Comparison of ENCODE assay signal across 21 mouse cellular contexts in the genomic region with DNA sequence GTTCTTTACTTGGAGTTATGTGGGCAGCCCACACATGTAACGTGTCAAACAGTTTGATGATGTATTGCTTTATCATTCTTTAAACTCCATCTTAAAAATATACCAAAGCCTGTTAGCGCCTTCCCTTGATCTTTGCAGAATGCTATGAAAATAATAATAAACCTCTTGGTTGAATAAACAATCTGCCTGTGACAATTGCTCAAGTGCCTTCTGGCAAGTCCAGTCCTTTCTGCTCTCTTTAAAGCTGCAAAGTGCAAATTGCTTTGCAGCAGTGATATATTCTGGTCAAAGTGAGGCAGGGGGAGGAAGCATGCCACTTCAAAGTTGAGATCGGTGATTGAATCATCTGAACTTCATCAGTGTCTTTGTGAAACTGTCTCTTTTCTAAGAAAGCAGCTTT.
A peak's percentile ranks its signal among the peaks of the same experiment; 100 is the strongest.
DNase-seq lines count a peak whose midpoint lies in the region; ATAC-seq and TF ChIP-seq lines count a peak whose summit lies in the region.
"Had no signal": no experiment of that assay in that cellular context is flagged by ENCODE, and none has a peak within 500 bp of the region (broad histone marks: within the 10 kb centered on the region; RNA-seq: fewer than 3 reads in every experiment).

No protein-coding gene starts in this region.

- no peaks in the 10 kb centered on the region for H3K9me3 ChIP-seq in kidney, postnatal 0 days (replicated peaks; ENCODE audit: low read length)
- H3K9me3 ChIP-seq in kidney, embryonic 14.5 days (ENCODE audit: control insufficient read depth, low read length), result no peaks in the 10 kb centered on the region
- H3K9me3 ChIP-seq in lung, embryonic 14.5 days (ENCODE audit: low read depth, low read length), result no peaks in the 10 kb centered on the region
- H3K9me3 ChIP-seq in lung, postnatal 0 days (ENCODE audit: low read length), result no peaks in the 10 kb centered on the region
- no peaks in the 10 kb centered on the region for H3K9me3 ChIP-seq in lung, embryonic 16.5 days (ENCODE audit: control insufficient read depth, low read length)

- no peak overlapping the region for H3K27ac ChIP-seq in kidney, postnatal 0 days
- no peak overlapping the region for H3K27ac ChIP-seq in kidney, embryonic 14.5 days (ENCODE audit: low read depth, low read length)
- no peak overlapping the region for H3K27ac ChIP-seq in lung, embryonic 14.5 days (ENCODE audit: low read depth)
- H3K27ac ChIP-seq in lung, postnatal 0 days (ENCODE audit: low read length), result no peak overlapping the region
- H3K27ac ChIP-seq in lung, embryonic 16.5 days (ENCODE audit: low read length), result no peak overlapping the region

- ATAC-seq in kidney, postnatal 0 days (replicated peaks; ENCODE audit: low FRiP score, low read depth), result no peak
- no peak for ATAC-seq in kidney, embryonic 14.5 days (ENCODE audit: low FRiP score, low TSS enrichment)
- ATAC-seq in lung, embryonic 14.5 days (ENCODE audit: insufficient read depth), result peak; percentile 52; the same call in 1 of the 2 replicates
- no peak for ATAC-seq in lung, postnatal 0 days
- peak; percentile 45; the same call in 1 of the 2 replicates for ATAC-seq in lung, embryonic 16.5 days (ENCODE audit: low read depth)
- ATAC-seq: activated CD4-positive, CD25-positive, alpha-beta regulatory T cell, adult 4 months; CD4-positive, CD25-positive, alpha-beta regulatory T cell, adult 4 months; Patski had no signal

- H3K4me3 ChIP-seq in kidney, postnatal 0 days (replicated peaks; ENCODE audit: low read depth, low read length), result no peak overlapping the region
- H3K4me3 ChIP-seq in kidney, embryonic 14.5 days (ENCODE audit: low read length), result no peak overlapping the region
- H3K4me3 ChIP-seq in lung, embryonic 14.5 days (ENCODE audit: low read depth, low read length), result no peak overlapping the region
- H3K4me3 ChIP-seq in lung, postnatal 0 days (ENCODE audit: low read depth, low read length), result no peak overlapping the region
- no peak overlapping the region for H3K4me3 ChIP-seq in lung, embryonic 16.5 days (ENCODE audit: low read length)

- no peak overlapping the region for H3K4me2 ChIP-seq in kidney, postnatal 0 days (ENCODE audit: low read length)
- H3K4me2 ChIP-seq in kidney, embryonic 14.5 days (replicated peaks; ENCODE audit: low read depth, low read length), result no peak overlapping the region
- no peak overlapping the region for H3K4me2 ChIP-seq in lung, embryonic 14.5 days
- no peak overlapping the region for H3K4me2 ChIP-seq in lung, postnatal 0 days (replicated peaks; ENCODE audit: low read depth, low read length)
- H3K4me2 ChIP-seq in lung, embryonic 16.5 days (ENCODE audit: low read depth, low read length), result no peak overlapping the region

- H3K36me3 ChIP-seq in kidney, postnatal 0 days (ENCODE audit: insufficient read depth, low read length), result no peaks in the 10 kb centered on the region
- H3K36me3 ChIP-seq in kidney, embryonic 14.5 days (ENCODE audit: control insufficient read depth, insufficient read depth, low read length), result no peaks in the 10 kb centered on the region
- H3K36me3 ChIP-seq in lung, embryonic 14.5 days (ENCODE audit: insufficient read depth), result no peaks in the 10 kb centered on the region
- H3K36me3 ChIP-seq in lung, postnatal 0 days (ENCODE audit: insufficient read depth, low read length), result no peaks in the 10 kb centered on the region
- no peaks in the 10 kb centered on the region for H3K36me3 ChIP-seq in lung, embryonic 16.5 days (ENCODE audit: control insufficient read depth, insufficient read depth, low read length)
- H3K36me3 ChIP-seq: G1E had no signal

- peak; percentile 16 for DNase-seq in kidney, postnatal 0 days (ENCODE audit: low spot score)
- peak; percentile 55 for DNase-seq in lung, embryonic 14.5 days
- DNase-seq in lung, postnatal 0 days (ENCODE audit: low spot score), result no peak
- no peak for DNase-seq in lung, postnatal 14 days
- DNase-seq: adrenal gland, adult 2 months; adrenal gland, adult 8-10 months; adrenal gland, postnatal 10 days; adrenal gland, postnatal 14 days; adrenal gland, postnatal 25 days; adrenal gland, postnatal 36 days; B cell, adult 2 months; cerebellum, adult 11 months; cerebellum, adult 11-12 months; cerebellum, adult 18-20 months had no signal

- no peak overlapping the region for H3K9ac ChIP-seq in kidney, postnatal 0 days (ENCODE audit: low read depth, low read length)
- no peak overlapping the region for H3K9ac ChIP-seq in kidney, embryonic 14.5 days (ENCODE audit: low read depth, low read length)
- no peak overlapping the region for H3K9ac ChIP-seq in lung, embryonic 14.5 days
- no peak overlapping the region for H3K9ac ChIP-seq in lung, postnatal 0 days (replicated peaks; ENCODE audit: low read depth)
- no peak overlapping the region for H3K9ac ChIP-seq in lung, embryonic 16.5 days (ENCODE audit: low read length)

- no peak for TF ChIP-seq EP300 in lung, postnatal 0 days (IDR thresholded peaks at IDR 0.05)

- WGBS in kidney, postnatal 0 days, result 55% methylated on average over 3 of the region's 3 CpGs
- WGBS in kidney, embryonic 14.5 days, result 56% methylated on average over 3 of the region's 3 CpGs
- 33% methylated on average over 3 of the region's 3 CpGs for WGBS in lung, embryonic 14.5 days
- WGBS in lung, postnatal 0 days, result 52% methylated on average over 3 of the region's 3 CpGs
- 53% methylated on average over 3 of the region's 3 CpGs for whole genome bisulfite sequencing in lung, embryonic 16.5 days

- no peaks in the 10 kb centered on the region for H3K27me3 ChIP-seq in kidney, postnatal 0 days (ENCODE audit: insufficient read depth, low read length)
- no peaks in the 10 kb centered on the region for H3K27me3 ChIP-seq in kidney, embryonic 14.5 days (ENCODE audit: control insufficient read depth, insufficient read depth, low read length)
- H3K27me3 ChIP-seq in lung, embryonic 14.5 days (ENCODE audit: insufficient read depth, low read length), result no peaks in the 10 kb centered on the region
- H3K27me3 ChIP-seq in lung, postnatal 0 days (replicated peaks; ENCODE audit: insufficient read depth, low read length), result no peaks in the 10 kb centered on the region
- H3K27me3 ChIP-seq in lung, embryonic 16.5 days (ENCODE audit: control insufficient read depth, insufficient read depth, low read depth, low read length), result no peaks in the 10 kb centered on the region
- H3K27me3 ChIP-seq: CH12.LX, Patski had no signal

- no peak for TF ChIP-seq CTCF in kidney, postnatal 0 days (IDR thresholded peaks at IDR 0.05; ENCODE audit: low read depth)
- no peak for TF ChIP-seq CTCF in lung, embryonic 14.5 days (IDR thresholded peaks at IDR 0.05; ENCODE audit: low read depth)
- no peak for TF ChIP-seq CTCF in lung, postnatal 0 days (IDR thresholded peaks at IDR 0.05)

- no peaks in the 10 kb centered on the region for H3K4me1 ChIP-seq in kidney, postnatal 0 days (replicated peaks; ENCODE audit: insufficient read depth, low read length)
- no peaks in the 10 kb centered on the region for H3K4me1 ChIP-seq in kidney, embryonic 14.5 days (ENCODE audit: control insufficient read depth, insufficient read depth, low read length)
- H3K4me1 ChIP-seq in lung, embryonic 14.5 days (ENCODE audit: insufficient read depth), result no peaks in the 10 kb centered on the region
- no peaks in the 10 kb centered on the region for H3K4me1 ChIP-seq in lung, postnatal 0 days (ENCODE audit: insufficient read depth, low read depth, low read length)
- no peaks in the 10 kb centered on the region for H3K4me1 ChIP-seq in lung, embryonic 16.5 days (replicated peaks; ENCODE audit: control insufficient read depth, insufficient read depth, low read length)

Comparison
In these comparisons a context has a peak if more than half of its experiments do, and no peak if none do; other contexts are left out.
1. ATAC-seq: peak in lung, embryonic 14.5 days (single experiment) and lung, embryonic 16.5 days (single experiment); none in kidney, postnatal 0 days (single experiment), kidney, embryonic 14.5 days (single experiment) and lung, postnatal 0 days (single experiment).
2. DNase-seq: peak in kidney, postnatal 0 days (single experiment) and lung, embryonic 14.5 days (single experiment); none in lung, postnatal 0 days (single experiment) and lung, postnatal 14 days (single experiment).